Mouse (Mus musculus) neural tube, embryonic 11.5 days (tissue): ENCODE data around the gene Mrps11. TPM values are rescaled to one million over a fixed set of nuclear protein-coding genes. Genes with fewer than 3 reads are reported as not detected.

Experiments used
- ATAC-seq: fragments of 200-750 bp; cut with Nextera tagmentation; 2 replicates; pipeline ENCODE4 v1.8.0; 2017; ENCODE audit warnings: moderate number of reproducible peaks, mild to moderate bottlenecking, moderate TSS enrichment, moderate library complexity; ENCODE audit not compliant: insufficient read depth, low FRiP score, low TSS enrichment
- DNase-seq: peaks from one replicate; pipeline ENCODE4 v3.0.0-alpha.2; 2015; ENCODE audit warnings: low spot score
- H3K27ac ChIP-seq: fragments of 300-500 bp; sonication (generic); 2 replicates; pipeline ENCODE4 v1.5.1; 2014; ENCODE audit warnings: low read depth, mild to moderate bottlenecking, low read length
- H3K27me3 ChIP-seq: fragments of 300-500 bp; sonication (generic); 2 replicates; pipeline ENCODE4 v1.6.1; 2014; ENCODE audit warnings: mild to moderate bottlenecking, low read length, mixed read lengths; ENCODE audit not compliant: control insufficient read depth, insufficient read depth
- H3K36me3 ChIP-seq: fragments of 300-500 bp; sonication (generic); 2 replicates; pipeline ENCODE4 v1.6.1; 2014; ENCODE audit warnings: mild to moderate bottlenecking, low read length, moderate library complexity, mixed read lengths; ENCODE audit not compliant: control insufficient read depth, insufficient read depth
- H3K4me1 ChIP-seq: fragments of 300-500 bp; sonication (generic); 2 replicates; pipeline ENCODE4 v1.6.1; 2014; ENCODE audit warnings: low read length, mixed read lengths; ENCODE audit not compliant: control insufficient read depth, insufficient read depth
- H3K4me2 ChIP-seq: fragments of 300-500 bp; sonication (generic); 2 replicates; pipeline ENCODE4 v1.6.1; 2014; ENCODE audit warnings: low read depth, mild to moderate bottlenecking, moderate library complexity
- H3K4me3 ChIP-seq: fragments of 300-500 bp; sonication (generic); 2 replicates; pipeline ENCODE4 v1.5.1; 2014; ENCODE audit warnings: low read depth, low read length
- H3K9ac ChIP-seq: fragments of 300-500 bp; sonication (generic); 2 replicates; pipeline ENCODE4 v1.6.1; 2014; ENCODE audit warnings: mild to moderate bottlenecking, low read length
- H3K9me3 ChIP-seq: fragments of 300-500 bp; sonication (generic); 2 replicates; pipeline ENCODE4 v1.6.1; 2016; ENCODE audit warnings: low read length; ENCODE audit not compliant: control insufficient read depth
- WGBS: fragments of 180-500 bp; shearing (Covaris S2); extraction: QIAGEN DNeasy Blood & Tissue Kit; methylation state at CpG from one replicate; pipeline ENCODE4 v1.1.7; 2014; 5-methylcytosine and 5-hydroxymethylcytosine counted together
- polyA plus RNA-seq: library from polyadenylated mRNA; unstranded; fragments of >200 nt; fragmentation: Nextera tagmentation; extraction: Ambion mirVana; gene quantifications from 2 replicates; pipeline ENCODE4 v1.2.1, GENCODE M21; 2014

Mrps11 gene
- 83.6 and 88.1 TPM in 2 replicates for polyA plus RNA-seq

GRCm38 (mm10) chr7:78782639-78783581, at the start of gene Mrps11, which contains the start of gene Mrpl46:
TSS of gene Mrps11 (plus strand) at chr7:78783119.
TSS of gene Mrpl46 (minus strand) at chr7:78783531.
- under 1% methylated on average over 44 of the region's 44 CpGs for WGBS
- peak within 1 kb of the TSS; percentile 85 for H3K4me3 ChIP-seq
- DNase-seq = peak; percentile 90
- peak; percentile 98 for ATAC-seq
- H3K36me3 ChIP-seq = peaks cover 4% of the 10 kb centered on the region; the same call in 1 of the 2 replicates
- H3K9ac ChIP-seq = peak within 1 kb of the TSS; percentile 81
- no peaks in the 10 kb centered on the region for H3K27me3 ChIP-seq
- peaks cover 4% of the 10 kb centered on the region; the same call in 1 of the 2 replicates for H3K4me1 ChIP-seq
- no peaks in the 10 kb centered on the region for H3K9me3 ChIP-seq
- peak within 1 kb of the TSS; percentile 90 for H3K4me2 ChIP-seq
- no peak within 1 kb of the TSS for H3K27ac ChIP-seq

GRCm38 (mm10) chr7:78737196-78737595, 45.7 kb upstream of the Mrps11 start:
- Histone ChIP-seq H3K9me3 (no peaks in the 10 kb centered on the region), H3K27ac (no peak overlapping the region), H3K4me2 (no peak overlapping the region), H3K9ac (no peak overlapping the region), H3K4me3 (no peak overlapping the region), H3K36me3 (no peaks in the 10 kb centered on the region), H3K27me3 (no peaks in the 10 kb centered on the region), H3K4me1 (no peaks in the 10 kb centered on the region)
- no peak for DNase-seq
- ATAC-seq = no peak
- 95% methylated on average over 6 of the region's 6 CpGs for WGBS

GRCm38 (mm10) chr7:78737614-78738210, 45.2 kb upstream of the Mrps11 start, which contains the start of gene Ntrk3:
TSS of gene Ntrk3 (minus strand) at chr7:78738012.
- Histone ChIP-seq H3K27me3 (no peaks in the 10 kb centered on the region), H3K9ac (no peak within 1 kb of the TSS), H3K27ac (no peak within 1 kb of the TSS), H3K4me2 (no peak within 1 kb of the TSS), H3K4me1 (no peaks in the 10 kb centered on the region), H3K4me3 (no peak within 1 kb of the TSS), H3K9me3 (no peaks in the 10 kb centered on the region), H3K36me3 (no peaks in the 10 kb centered on the region)
- ATAC-seq = no peak
- WGBS = 77% methylated on average over 5 of the region's 5 CpGs
- no peak for DNase-seq

GRCm38 (mm10) chr7:78739351-78740000, 43.4 kb upstream of the Mrps11 start:
- H3K4me2 ChIP-seq = no peak overlapping the region
- ATAC-seq = no peak
- 70% methylated on average over 8 of the region's 8 CpGs for WGBS

GRCm38 (mm10) chr7:78743731-78744385, 39.1 kb upstream of the Mrps11 start:
- ATAC-seq (no peak), DNase-seq (no peak)
- Histone ChIP-seq H3K36me3 (no peaks in the 10 kb centered on the region), H3K27ac (no peak overlapping the region), H3K4me3 (no peak overlapping the region), H3K9me3 (no peaks in the 10 kb centered on the region), H3K4me1 (no peaks in the 10 kb centered on the region), H3K9ac (no peak overlapping the region), H3K27me3 (no peaks in the 10 kb centered on the region), H3K4me2 (no peak overlapping the region)
- WGBS = 78% methylated on average over 5 of the region's 5 CpGs

More at GRCm38 (mm10) chr7:78739351-78740000, 43.4 kb upstream of the Mrps11 start:
- DNase-seq = no peak
- H3K9ac ChIP-seq = no peak overlapping the region
- H3K27ac ChIP-seq = no peak overlapping the region
- H3K4me1 ChIP-seq = no peaks in the 10 kb centered on the region
- no peak overlapping the region for H3K4me3 ChIP-seq
- H3K9me3 ChIP-seq = no peaks in the 10 kb centered on the region
- no peaks in the 10 kb centered on the region for H3K27me3 ChIP-seq
- H3K36me3 ChIP-seq = no peaks in the 10 kb centered on the region

GRCm38 (mm10) chr7:78752961-78753360, 30.0 kb upstream of the Mrps11 start:
- 88% methylated on average over 4 of the region's 4 CpGs for WGBS
- Histone ChIP-seq H3K9me3 (no peaks in the 10 kb centered on the region), H3K4me1 (no peaks in the 10 kb centered on the region), H3K4me2 (no peak overlapping the region), H3K27me3 (no peaks in the 10 kb centered on the region), H3K27ac (no peak overlapping the region), H3K9ac (no peak overlapping the region), H3K4me3 (no peak overlapping the region), H3K36me3 (no peaks in the 10 kb centered on the region)
- DNase-seq = no peak
- ATAC-seq = no peak

GRCm38 (mm10) chr7:78753752-78754457, 29.0 kb upstream of the Mrps11 start:
- H3K4me2 ChIP-seq = no peak overlapping the region
- H3K36me3 ChIP-seq = no peaks in the 10 kb centered on the region
- WGBS = 88% methylated on average over 7 of the region's 7 CpGs
- H3K4me3 ChIP-seq = no peak overlapping the region
- H3K27me3 ChIP-seq = no peaks in the 10 kb centered on the region
- ATAC-seq (no peak), DNase-seq (no peak)
- H3K9ac ChIP-seq = no peak overlapping the region
- H3K4me1 ChIP-seq = no peaks in the 10 kb centered on the region
- H3K27ac ChIP-seq = no peak overlapping the region
- H3K9me3 ChIP-seq = no peaks in the 10 kb centered on the region
